Mouse (Mus musculus) retina, embryonic 14.5 days (tissue): ENCODE data around the gene Hist1h2be.

Experiments used
- DNase-seq: peaks from one replicate; pipeline ENCODE4 v3.0.0-alpha.2; 2015; ENCODE audit warnings: low spot score

Gene Hist1h2be

GRCm38 (mm10) chr13:23620733-23621531 is at the start of gene Hist1h2be:
Gene Hist1h2be, minus strand, starts transcription at chr13:23621124.
- DNase-seq = peak; percentile 84

GRCm38 (mm10) chr13:23662536-23662935 is 41.6 kb upstream of the Hist1h2be start:
- DNase-seq = no peak

GRCm38 (mm10) chr13:23659636-23660366 is 38.9 kb upstream of the Hist1h2be start:
- no peak for DNase-seq

GRCm38 (mm10) chr13:23630653-23631052 is 9.7 kb upstream of the Hist1h2be start:
- no peak for DNase-seq

GRCm38 (mm10) chr13:23622861-23623450 is 2.0 kb upstream of the Hist1h2be start:
- peak; percentile 48 for DNase-seq

- DNase-seq = peak; percentile 95
Measured at GRCm38 (mm10) chr13:23622175-23622671, 1.3 kb upstream of the Hist1h2be start, which contains the start of gene Hist1h1e. Gene Hist1h1e, minus strand, starts transcription at chr13:23622558.

- DNase-seq = peak; percentile 77
Measured at GRCm38 (mm10) chr13:23621532-23622174, 729 bp upstream of the Hist1h2be start.

- no peak for DNase-seq
Measured at GRCm38 (mm10) chr13:23620056-23620732, 730 bp downstream of the Hist1h2be start.

GRCm38 (mm10) chr13:23611638-23612037 is 9.3 kb downstream of the Hist1h2be start:
- DNase-seq = no peak

- DNase-seq = no peak
Measured at GRCm38 (mm10) chr13:23610393-23610792, 10.5 kb downstream of the Hist1h2be start.

- DNase-seq = no peak
Measured at GRCm38 (mm10) chr13:23609844-23610243, 11.1 kb downstream of the Hist1h2be start.

GRCm38 (mm10) chr13:23609209-23609608 is 11.7 kb downstream of the Hist1h2be start:
- no peak for DNase-seq

- DNase-seq = no peak
Measured at GRCm38 (mm10) chr13:23605052-23605451, 15.9 kb downstream of the Hist1h2be start.

- no peak for DNase-seq
Measured at GRCm38 (mm10) chr13:23604452-23604851, 16.5 kb downstream of the Hist1h2be start.

GRCm38 (mm10) chr13:23603182-23603699 is 17.7 kb downstream of the Hist1h2be start:
- no peak for DNase-seq

GRCm38 (mm10) chr13:23597957-23598356 is 23.0 kb downstream of the Hist1h2be start:
- DNase-seq = peak; percentile 91

- DNase-seq = no peak
Measured at GRCm38 (mm10) chr13:23595622-23596372, 25.1 kb downstream of the Hist1h2be start.

GRCm38 (mm10) chr13:23595185-23595584 is 25.7 kb downstream of the Hist1h2be start:
- DNase-seq = no peak

GRCm38 (mm10) chr13:23593051-23593770 is 27.7 kb downstream of the Hist1h2be start:
- no peak for DNase-seq

GRCm38 (mm10) chr13:23592614-23593013 is 28.3 kb downstream of the Hist1h2be start:
- DNase-seq = no peak
